Mouse (Mus musculus) CH12.LX (cell line): ENCODE data around the gene Gm28038. TPM values are rescaled to one million over a fixed set of nuclear protein-coding genes. Genes with fewer than 3 reads are reported as not detected.

ENCODE experiments used
- DNase-seq: peaks from one replicate; pipeline ENCODE4 v3.0.0-alpha.2; 2013; ENCODE audit errors: extremely low read depth
- H3K27ac ChIP-seq: 2 replicates; pipeline ENCODE4 v1.5.1; 2012; ENCODE audit warnings: low read depth, mild to moderate bottlenecking, control low read depth, moderate library complexity; ENCODE audit not compliant: insufficient read depth
- H3K27me3 ChIP-seq: replicated peaks from 2 replicates; pipeline ENCODE3; 2012; ENCODE audit warnings: inconsistent platforms
- H3K36me3 ChIP-seq, 2 experiments: replicated peaks in 1 of 2; 2 replicates each; pipeline versions ENCODE3 to v1.6.1; 2012; ENCODE audit warnings: inconsistent platforms in 1 of 2, low read length in 1 of 2, mild to moderate bottlenecking in 1 of 2, mixed read lengths in 1 of 2, moderate library complexity in 1 of 2; ENCODE audit not compliant: control insufficient read depth in 1 of 2, insufficient read depth in 1 of 2
- H3K4me1 ChIP-seq, 2 experiments: 2 replicates each; pipeline ENCODE4 v1.6.1; 2012; ENCODE audit warnings: inconsistent platforms in 1 of 2, moderate library complexity in 1 of 2; ENCODE audit not compliant: insufficient read depth in 2 of 2, control insufficient read depth in 1 of 2
- H3K4me2 ChIP-seq: 2 replicates; pipeline ENCODE4 v1.6.1; 2012; ENCODE audit warnings: low read depth, mild to moderate bottlenecking, control low read depth; ENCODE audit not compliant: poor library complexity, insufficient read depth, severe bottlenecking
- H3K4me3 ChIP-seq, 3 experiments: fragments of 150-350 bp in 1 of 3; sonication (generic) in 1 of 3; replicated peaks in 1 of 3; 2 replicates each; pipeline versions ENCODE3 to v1.5.1; 2011 to 2012; ENCODE audit warnings: low read depth in 2 of 3, low read length in 2 of 3, mild to moderate bottlenecking in 2 of 3, moderate library complexity in 2 of 3, control low read depth in 1 of 3, improper control_type of control experiment in 1 of 3, inconsistent platforms in 1 of 3, mixed read lengths in 1 of 3; ENCODE audit not compliant: poor library complexity in 1 of 3
- H3K79me2 ChIP-seq: replicated peaks from 2 replicates; pipeline ENCODE4 v1.6.1; 2012; ENCODE audit warnings: mild to moderate bottlenecking, moderate library complexity; ENCODE audit not compliant: control insufficient read depth, poor library complexity, insufficient read depth, severe bottlenecking; ENCODE audit errors: extremely low read depth
- H3K9ac ChIP-seq: 2 replicates; pipeline ENCODE4 v1.6.1; 2012; ENCODE audit warnings: low read depth, mild to moderate bottlenecking, control low read depth, moderate library complexity; ENCODE audit not compliant: insufficient read depth
- H3K9me3 ChIP-seq: replicated peaks from 2 replicates; pipeline ENCODE3; 2012; ENCODE audit warnings: low read length, inconsistent platforms, mixed read lengths
- BHLHE40 ChIP-seq: IDR thresholded peaks from 2 replicates; pipeline ENCODE4 v1.6.1; 2011; ENCODE audit warnings: mild to moderate bottlenecking, low read depth, low read length, improper control_type of control experiment
- CHD1 ChIP-seq: IDR thresholded peaks from 2 replicates; pipeline ENCODE4 v1.6.1; 2012; ENCODE audit warnings: low read depth, low read length, improper control_type of control experiment, inconsistent platforms
- CHD2 ChIP-seq: IDR thresholded peaks from 2 replicates; pipeline ENCODE4 v1.6.1; 2011; ENCODE audit warnings: low read length, improper control_type of control experiment
- CTCF ChIP-seq, 2 experiments: IDR thresholded peaks in 1 of 2; conservative IDR thresholded peaks in 1 of 2; 2 replicates each; pipeline ENCODE4 v1.5.1; 2011 to 2012; ENCODE audit warnings: low read depth in 2 of 2, low read length in 2 of 2, improper control_type of control experiment in 1 of 2, inconsistent platforms in 1 of 2, mild to moderate bottlenecking in 1 of 2, moderate library complexity in 1 of 2
- E2F4 ChIP-seq: IDR thresholded peaks from 2 replicates; pipeline ENCODE4 v1.6.1; 2011; ENCODE audit warnings: low read depth, low read length, improper control_type of control experiment; ENCODE audit not compliant: insufficient replicate concordance
- ELF1 ChIP-seq: IDR thresholded peaks from 2 replicates; pipeline ENCODE4 v1.6.1; 2014; ENCODE audit warnings: low read depth, mild to moderate bottlenecking, inconsistent platforms, low read length, improper control_type of control experiment
- EP300 ChIP-seq: IDR thresholded peaks from 2 replicates; pipeline ENCODE4 v1.6.1; 2011; ENCODE audit warnings: low read length, improper control_type of control experiment
- ETS1 ChIP-seq: conservative IDR thresholded peaks from 2 replicates; pipeline ENCODE4 v1.6.1; 2012; ENCODE audit warnings: low read depth, mild to moderate bottlenecking, inconsistent platforms, low read length, improper control_type of control experiment, moderate library complexity
- GABPA ChIP-seq: IDR thresholded peaks from 2 replicates; pipeline ENCODE4 v1.6.1; 2012; ENCODE audit warnings: low read depth, low read length, improper control_type of control experiment, inconsistent platforms; ENCODE audit not compliant: insufficient replicate concordance
- HCFC1 ChIP-seq: IDR thresholded peaks from 2 replicates; pipeline ENCODE4 v1.6.1; 2012; ENCODE audit warnings: low read depth, mild to moderate bottlenecking, inconsistent platforms, low read length, improper control_type of control experiment
- IRF4 ChIP-seq: IDR thresholded peaks from 2 replicates; pipeline ENCODE4 v1.6.1; 2014; ENCODE audit warnings: low read depth, mild to moderate bottlenecking, inconsistent platforms, low read length, improper control_type of control experiment
- JUN ChIP-seq: IDR thresholded peaks from 2 replicates; pipeline ENCODE4 v1.6.1; 2011; ENCODE audit warnings: low read depth, mild to moderate bottlenecking, low read length, improper control_type of control experiment, moderate library complexity; ENCODE audit not compliant: insufficient read depth
- JUND ChIP-seq: conservative IDR thresholded peaks from 2 replicates; pipeline ENCODE4 v1.6.1; 2011; ENCODE audit warnings: low read depth, low read length, improper control_type of control experiment
- KAT2A ChIP-seq: IDR thresholded peaks from 2 replicates; pipeline ENCODE4 v1.6.1; 2012; ENCODE audit warnings: low read length, improper control_type of control experiment, inconsistent platforms; ENCODE audit not compliant: insufficient replicate concordance
- MAFK ChIP-seq: IDR thresholded peaks from 2 replicates; pipeline ENCODE4 v1.6.1; 2011; ENCODE audit warnings: low read length, improper control_type of control experiment; ENCODE audit not compliant: insufficient replicate concordance
- MAX ChIP-seq: IDR thresholded peaks from 2 replicates; pipeline ENCODE4 v1.6.1; 2011; ENCODE audit warnings: low read length, improper control_type of control experiment
- MAZ ChIP-seq: IDR thresholded peaks from 2 replicates; pipeline ENCODE4 v1.6.1; 2012; ENCODE audit warnings: low read depth, mild to moderate bottlenecking, inconsistent platforms, low read length, improper control_type of control experiment, moderate library complexity
- MEF2A ChIP-seq: IDR thresholded peaks from 2 replicates; pipeline ENCODE4 v1.6.1; 2014; ENCODE audit warnings: low read depth, mild to moderate bottlenecking, inconsistent platforms, low read length, improper control_type of control experiment, borderline replicate concordance
- MXI1 ChIP-seq: IDR thresholded peaks from 2 replicates; pipeline ENCODE4 v1.6.1; 2011; ENCODE audit warnings: mild to moderate bottlenecking, low read depth, low read length, improper control_type of control experiment
- MYC ChIP-seq: IDR thresholded peaks from 2 replicates; pipeline ENCODE4 v1.6.1; 2011; ENCODE audit warnings: low read depth, mild to moderate bottlenecking, improper control_type of control experiment, low read length
- NELFE ChIP-seq: IDR thresholded peaks from 2 replicates; pipeline ENCODE4 v1.6.1; 2011; ENCODE audit warnings: low read depth, low read length, improper control_type of control experiment
- NRF1 ChIP-seq: IDR thresholded peaks from 2 replicates; pipeline ENCODE4 v1.6.1; 2014; ENCODE audit warnings: low read depth, mild to moderate bottlenecking, inconsistent platforms, low read length, improper control_type of control experiment, moderate library complexity
- PAX5 ChIP-seq: IDR thresholded peaks from 2 replicates; pipeline ENCODE4 v1.6.1; 2012; ENCODE audit warnings: low read length, inconsistent platforms, mixed read lengths
- POLR2A ChIP-seq: IDR thresholded peaks from 2 replicates; pipeline ENCODE4 v1.6.1; 2011; ENCODE audit warnings: low read depth, mild to moderate bottlenecking, improper control_type of control experiment, low read length
- POLR2AphosphoS2 ChIP-seq: IDR thresholded peaks from 2 replicates; pipeline ENCODE4 v1.6.1; 2011; ENCODE audit warnings: low read depth, low read length, improper control_type of control experiment
- RAD21 ChIP-seq: IDR thresholded peaks from 2 replicates; pipeline ENCODE4 v1.6.1; 2011; ENCODE audit warnings: low read depth, mild to moderate bottlenecking, low read length, improper control_type of control experiment, moderate library complexity
- RCOR1 ChIP-seq: conservative IDR thresholded peaks from 2 replicates; pipeline ENCODE4 v1.6.1; 2012; ENCODE audit warnings: low read depth, mild to moderate bottlenecking, inconsistent platforms, low read length, improper control_type of control experiment
- SIN3A ChIP-seq: IDR thresholded peaks from 2 replicates; pipeline ENCODE4 v1.6.1; 2012; ENCODE audit warnings: low read length, improper control_type of control experiment, inconsistent platforms
- SMC3 ChIP-seq: IDR thresholded peaks from 2 replicates; pipeline ENCODE4 v1.6.1; 2011; ENCODE audit warnings: low read depth, low read length, improper control_type of control experiment
- TBP ChIP-seq: conservative IDR thresholded peaks from 2 replicates; pipeline ENCODE4 v1.6.1; 2011; ENCODE audit warnings: low read depth, low read length, improper control_type of control experiment
- TCF12 ChIP-seq: IDR thresholded peaks from 2 replicates; pipeline ENCODE4 v1.6.1; 2014; ENCODE audit warnings: low read depth, mild to moderate bottlenecking, inconsistent platforms, low read length, improper control_type of control experiment
- UBTF ChIP-seq: IDR thresholded peaks from 2 replicates; pipeline ENCODE4 v1.6.1; 2012; ENCODE audit warnings: low read depth, mild to moderate bottlenecking, inconsistent platforms, low read length, improper control_type of control experiment, moderate library complexity
- USF1 ChIP-seq: IDR thresholded peaks from 2 replicates; pipeline ENCODE4 v1.6.1; 2014; ENCODE audit warnings: low read depth, mild to moderate bottlenecking, inconsistent platforms, low read length, improper control_type of control experiment
- USF2 ChIP-seq: conservative IDR thresholded peaks from 2 replicates; pipeline ENCODE4 v1.6.1; 2011; ENCODE audit warnings: low read depth, low read length, improper control_type of control experiment
- ZC3H11A ChIP-seq: IDR thresholded peaks from 2 replicates; pipeline ENCODE4 v1.6.1; 2012; ENCODE audit warnings: low read depth, mild to moderate bottlenecking, inconsistent platforms, low read length, improper control_type of control experiment
- ZMIZ1 ChIP-seq: IDR thresholded peaks from 2 replicates; pipeline ENCODE4 v1.6.1; 2012; ENCODE audit warnings: low read depth, mild to moderate bottlenecking, inconsistent platforms, low read length, improper control_type of control experiment
- dilution Hi-C: fragments of 300-500 bp; cut with MboI; formaldehyde crosslinking; loops from 2 replicates; pipeline ENCODE4 v1.14.3; 2020; ENCODE audit warnings: low sequenced_read_pairs; ENCODE audit not compliant: extremely low pct_unique_long_range_greater_than_20kb, extremely low pct_ligation_motif_present
- in situ Hi-C: fragments of 300-500 bp; cut with MboI; formaldehyde crosslinking; loops from 3 replicates; pipeline ENCODE4 v1.14.3; 2019; ENCODE audit warnings: low sequenced_read_pairs, low pct_ligation_motif_present, low pct_unique_long_range_greater_than_20kb, mixed read lengths
- polyA plus RNA-seq: library from polyadenylated mRNA; unstranded; fragments of >175 nt; gene quantifications from 2 replicates; pipeline ENCODE4 v1.2.1, GENCODE M21; 2012; ENCODE audit warnings: low read depth; ENCODE audit not compliant: insufficient read length
- total RNA-seq, 2 experiments: library from RNA; depleted of rRNA; stranded (reverse); fragments of 300-350 nt in 1 of 2; fragments of >200 nt in 1 of 2; gene quantifications; 2 replicates each; pipeline ENCODE4 v1.2.3; 2012 to 2014

Gene Gm28038
- total and polyA plus RNA-seq, 3 experiments: not detected

DNA sequence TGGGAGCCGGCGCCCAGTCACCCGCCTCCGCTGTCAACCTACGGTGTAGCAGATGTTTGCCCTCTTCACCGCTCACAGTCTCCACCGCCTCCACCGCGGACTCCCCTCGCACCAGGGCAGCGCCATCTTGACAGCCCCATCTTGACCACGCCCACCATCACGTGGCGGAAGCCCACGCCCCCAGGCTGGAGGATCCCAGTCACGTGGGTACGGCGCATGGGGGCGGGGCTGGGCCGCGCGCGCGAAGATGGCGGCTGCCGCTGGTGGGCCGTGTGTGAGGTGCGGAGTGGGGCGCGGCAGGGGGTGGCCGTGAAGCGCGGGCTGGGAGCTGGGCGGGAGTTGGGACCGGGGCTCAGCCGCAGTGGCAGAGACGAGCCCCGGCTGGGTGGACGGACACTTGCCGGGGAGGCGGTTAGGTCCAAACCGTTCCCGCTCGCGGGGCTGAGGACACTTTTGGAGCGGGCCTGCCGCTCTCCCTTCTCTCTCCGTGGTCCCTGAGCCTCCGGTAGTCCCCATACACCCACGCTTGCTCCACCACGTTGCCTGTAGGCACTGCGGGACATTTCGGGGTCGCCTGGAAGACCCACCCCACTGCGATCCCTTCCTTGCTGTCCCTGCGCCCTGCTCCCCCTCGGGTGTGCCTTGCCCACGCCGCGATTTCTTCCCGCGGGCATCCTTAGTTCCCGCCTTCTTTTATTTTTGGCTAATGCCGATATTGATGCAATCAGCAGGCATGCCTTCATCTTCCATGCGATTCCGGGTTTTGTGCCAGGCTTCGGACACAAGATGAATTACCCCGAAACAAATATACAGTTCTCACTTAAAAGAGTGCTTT is 5.6 kb downstream of the Gm28038 start, which contains the start of the genes Dolk and Nup188:
TSS of gene Dolk (minus strand) at position 143 of the 835 bp plus-strand sequence.
TSS of gene Nup188 (plus strand) at position 206 of the 835 bp plus-strand sequence.
- TF ChIP-seq ZMIZ1: peak; percentile 93
- TF ChIP-seq POLR2AphosphoS2: peak; percentile 61; the same call in 1 of the 2 replicates
- TF ChIP-seq SIN3A: peak; percentile 93
- TF ChIP-seq MEF2A: no peak
- no peak for TF ChIP-seq RAD21
- peak; percentile 94 for TF ChIP-seq USF2
- no peak for TF ChIP-seq JUN
- TF ChIP-seq E2F4: peak; percentile 50; the same call in 1 of the 2 replicates
- TF ChIP-seq TCF12: peak; percentile 98
- TF ChIP-seq ETS1: peak; percentile 34; the same call in 1 of the 2 replicates
- peak; percentile 88 for TF ChIP-seq POLR2A
- no peak for TF ChIP-seq EP300
- peak; percentile 62; the same call in 1 of the 2 replicates for TF ChIP-seq RCOR1
- peak; percentile 72 for TF ChIP-seq NRF1
- TF ChIP-seq KAT2A: peak; percentile 80; the same call in 1 of the 2 replicates
- TF ChIP-seq HCFC1: peak; percentile 80
- TF ChIP-seq CTCF (conservative IDR thresholded peaks at IDR 0.05 in 1 of 2, IDR thresholded peaks at IDR 0.05 in 1 of 2; ENCODE audit: low read depth in 2 of 2, low read length in 2 of 2): no peak
- TF ChIP-seq SMC3: no peak
- TF ChIP-seq MYC: peak; percentile 55; the same call in 1 of the 2 replicates
- TF ChIP-seq UBTF: 0 out of 2 replicates have a peak, but pooled peaks have one; percentile 23
- TF ChIP-seq IRF4: peak; percentile 28; the same call in 1 of the 2 replicates
- no peak for TF ChIP-seq ZC3H11A
- TF ChIP-seq CHD2: 0 out of 2 replicates have a peak, but pooled peaks have one; percentile 30
- peak; percentile 74; the same call in 1 of the 2 replicates for TF ChIP-seq TBP
- peak; percentile 93 for TF ChIP-seq MAZ
- TF ChIP-seq PAX5: no peak
- TF ChIP-seq MAFK: no peak; the same call in 1 of the 2 replicates
- peak; percentile 99 for TF ChIP-seq USF1
- no peak for TF ChIP-seq GABPA
- TF ChIP-seq CHD1: peak; percentile 0; the same call in 1 of the 2 replicates
- TF ChIP-seq NELFE: peak; percentile 92
- peak; percentile 94 for TF ChIP-seq MXI1
- peak; percentile 96 for TF ChIP-seq BHLHE40
- TF ChIP-seq JUND: no peak
- TF ChIP-seq ELF1: peak; percentile 65
- peak; percentile 98 for TF ChIP-seq MAX
- H3K36me3 ChIP-seq: peaks cover 4 to 34% of the 10 kb centered on the region in 2 experiments
- peak within 1 kb of the TSS; percentile 91 for H3K9ac ChIP-seq
- in situ Hi-C loops: loop anchor here (5.0 kb wide), 1 partner anchor 99 kb away; no protein-coding TSS in a partner anchor
- H3K9me3 ChIP-seq: no peaks in the 10 kb centered on the region
- H3K4me2 ChIP-seq: peak within 1 kb of the TSS; percentile 94
- H3K27ac ChIP-seq: peak within 1 kb of the TSS; percentile 15; the same call in 1 of the 2 replicates
- dilution Hi-C loops: no loop called here
- DNase-seq: peak; percentile 93
- peak within 1 kb of the TSS; percentile 97 to 99 (median 99) for H3K4me3 ChIP-seq
- H3K4me1 ChIP-seq: peaks cover 8 to 31% of the 10 kb centered on the region in 2 experiments
- H3K79me2 ChIP-seq: peaks cover 47% of the 10 kb centered on the region
- no peaks in the 10 kb centered on the region for H3K27me3 ChIP-seq
